Mouse (Mus musculus) CH12.LX (cell line): ENCODE measurements around the gene Gal3st4. TPM values are rescaled to one million over a fixed set of nuclear protein-coding genes. Genes with fewer than 3 reads are reported as not detected.

Experiments
- DNase-seq: peaks from one replicate; pipeline ENCODE4 v3.0.0-alpha.2; 2013; ENCODE audit errors: extremely low read depth
- H3K27ac ChIP-seq: 2 replicates; pipeline ENCODE4 v1.5.1; 2012; ENCODE audit warnings: low read depth, mild to moderate bottlenecking, control low read depth, moderate library complexity; ENCODE audit not compliant: insufficient read depth
- H3K27me3 ChIP-seq: replicated peaks from 2 replicates; pipeline ENCODE3; 2012; ENCODE audit warnings: inconsistent platforms
- H3K36me3 ChIP-seq, 2 experiments: replicated peaks in 1 of 2; 2 replicates each; pipeline versions ENCODE3 to v1.6.1; 2012; ENCODE audit warnings: inconsistent platforms in 1 of 2, low read length in 1 of 2, mild to moderate bottlenecking in 1 of 2, mixed read lengths in 1 of 2, moderate library complexity in 1 of 2; ENCODE audit not compliant: control insufficient read depth in 1 of 2, insufficient read depth in 1 of 2
- H3K4me1 ChIP-seq, 2 experiments: 2 replicates each; pipeline ENCODE4 v1.6.1; 2012; ENCODE audit warnings: inconsistent platforms in 1 of 2, moderate library complexity in 1 of 2; ENCODE audit not compliant: insufficient read depth in 2 of 2, control insufficient read depth in 1 of 2
- H3K4me2 ChIP-seq: 2 replicates; pipeline ENCODE4 v1.6.1; 2012; ENCODE audit warnings: low read depth, mild to moderate bottlenecking, control low read depth; ENCODE audit not compliant: poor library complexity, insufficient read depth, severe bottlenecking
- H3K4me3 ChIP-seq, 3 experiments: fragments of 150-350 bp in 1 of 3; sonication (generic) in 1 of 3; replicated peaks in 1 of 3; 2 replicates each; pipeline versions ENCODE3 to v1.5.1; 2011 to 2012; ENCODE audit warnings: low read depth in 2 of 3, low read length in 2 of 3, mild to moderate bottlenecking in 2 of 3, moderate library complexity in 2 of 3, control low read depth in 1 of 3, improper control_type of control experiment in 1 of 3, inconsistent platforms in 1 of 3, mixed read lengths in 1 of 3; ENCODE audit not compliant: poor library complexity in 1 of 3
- H3K79me2 ChIP-seq: replicated peaks from 2 replicates; pipeline ENCODE4 v1.6.1; 2012; ENCODE audit warnings: mild to moderate bottlenecking, moderate library complexity; ENCODE audit not compliant: control insufficient read depth, poor library complexity, insufficient read depth, severe bottlenecking; ENCODE audit errors: extremely low read depth
- H3K9ac ChIP-seq: 2 replicates; pipeline ENCODE4 v1.6.1; 2012; ENCODE audit warnings: low read depth, mild to moderate bottlenecking, control low read depth, moderate library complexity; ENCODE audit not compliant: insufficient read depth
- H3K9me3 ChIP-seq: replicated peaks from 2 replicates; pipeline ENCODE3; 2012; ENCODE audit warnings: low read length, inconsistent platforms, mixed read lengths
- CHD1 ChIP-seq: IDR thresholded peaks from 2 replicates; pipeline ENCODE4 v1.6.1; 2012; ENCODE audit warnings: low read depth, low read length, improper control_type of control experiment, inconsistent platforms
- CHD2 ChIP-seq: IDR thresholded peaks from 2 replicates; pipeline ENCODE4 v1.6.1; 2011; ENCODE audit warnings: low read length, improper control_type of control experiment
- E2F4 ChIP-seq: IDR thresholded peaks from 2 replicates; pipeline ENCODE4 v1.6.1; 2011; ENCODE audit warnings: low read depth, low read length, improper control_type of control experiment; ENCODE audit not compliant: insufficient replicate concordance
- ELF1 ChIP-seq: IDR thresholded peaks from 2 replicates; pipeline ENCODE4 v1.6.1; 2014; ENCODE audit warnings: low read depth, mild to moderate bottlenecking, inconsistent platforms, low read length, improper control_type of control experiment
- GABPA ChIP-seq: IDR thresholded peaks from 2 replicates; pipeline ENCODE4 v1.6.1; 2012; ENCODE audit warnings: low read depth, low read length, improper control_type of control experiment, inconsistent platforms; ENCODE audit not compliant: insufficient replicate concordance
- HCFC1 ChIP-seq: IDR thresholded peaks from 2 replicates; pipeline ENCODE4 v1.6.1; 2012; ENCODE audit warnings: low read depth, mild to moderate bottlenecking, inconsistent platforms, low read length, improper control_type of control experiment
- IRF4 ChIP-seq: IDR thresholded peaks from 2 replicates; pipeline ENCODE4 v1.6.1; 2014; ENCODE audit warnings: low read depth, mild to moderate bottlenecking, inconsistent platforms, low read length, improper control_type of control experiment
- JUND ChIP-seq: conservative IDR thresholded peaks from 2 replicates; pipeline ENCODE4 v1.6.1; 2011; ENCODE audit warnings: low read depth, low read length, improper control_type of control experiment
- KAT2A ChIP-seq: IDR thresholded peaks from 2 replicates; pipeline ENCODE4 v1.6.1; 2012; ENCODE audit warnings: low read length, improper control_type of control experiment, inconsistent platforms; ENCODE audit not compliant: insufficient replicate concordance
- MAZ ChIP-seq: IDR thresholded peaks from 2 replicates; pipeline ENCODE4 v1.6.1; 2012; ENCODE audit warnings: low read depth, mild to moderate bottlenecking, inconsistent platforms, low read length, improper control_type of control experiment, moderate library complexity
- MXI1 ChIP-seq: IDR thresholded peaks from 2 replicates; pipeline ENCODE4 v1.6.1; 2011; ENCODE audit warnings: mild to moderate bottlenecking, low read depth, low read length, improper control_type of control experiment
- NELFE ChIP-seq: IDR thresholded peaks from 2 replicates; pipeline ENCODE4 v1.6.1; 2011; ENCODE audit warnings: low read depth, low read length, improper control_type of control experiment
- NRF1 ChIP-seq: IDR thresholded peaks from 2 replicates; pipeline ENCODE4 v1.6.1; 2014; ENCODE audit warnings: low read depth, mild to moderate bottlenecking, inconsistent platforms, low read length, improper control_type of control experiment, moderate library complexity
- POLR2AphosphoS2 ChIP-seq: IDR thresholded peaks from 2 replicates; pipeline ENCODE4 v1.6.1; 2011; ENCODE audit warnings: low read depth, low read length, improper control_type of control experiment
- SMC3 ChIP-seq: IDR thresholded peaks from 2 replicates; pipeline ENCODE4 v1.6.1; 2011; ENCODE audit warnings: low read depth, low read length, improper control_type of control experiment
- TBP ChIP-seq: conservative IDR thresholded peaks from 2 replicates; pipeline ENCODE4 v1.6.1; 2011; ENCODE audit warnings: low read depth, low read length, improper control_type of control experiment
- ZMIZ1 ChIP-seq: IDR thresholded peaks from 2 replicates; pipeline ENCODE4 v1.6.1; 2012; ENCODE audit warnings: low read depth, mild to moderate bottlenecking, inconsistent platforms, low read length, improper control_type of control experiment
- ZNF384 ChIP-seq: IDR thresholded peaks from 2 replicates; pipeline ENCODE4 v1.6.1; 2012; ENCODE audit warnings: low read depth, low read length, improper control_type of control experiment, inconsistent platforms
- dilution Hi-C: fragments of 300-500 bp; cut with MboI; formaldehyde crosslinking; loops from 2 replicates; pipeline ENCODE4 v1.14.3; 2020; ENCODE audit warnings: low sequenced_read_pairs; ENCODE audit not compliant: extremely low pct_unique_long_range_greater_than_20kb, extremely low pct_ligation_motif_present
- in situ Hi-C: fragments of 300-500 bp; cut with MboI; formaldehyde crosslinking; loops from 3 replicates; pipeline ENCODE4 v1.14.3; 2019; ENCODE audit warnings: low sequenced_read_pairs, low pct_ligation_motif_present, low pct_unique_long_range_greater_than_20kb, mixed read lengths
- polyA plus RNA-seq: library from polyadenylated mRNA; unstranded; fragments of >175 nt; gene quantifications from 2 replicates; pipeline ENCODE4 v1.2.1, GENCODE M21; 2012; ENCODE audit warnings: low read depth; ENCODE audit not compliant: insufficient read length
- total RNA-seq, 2 experiments: library from RNA; depleted of rRNA; stranded (reverse); fragments of 300-350 nt in 1 of 2; fragments of >200 nt in 1 of 2; gene quantifications; 2 replicates each; pipeline ENCODE4 v1.2.3; 2012 to 2014

The Gal3st4 gene
- total and polyA plus RNA-seq, 3 experiments: 0.21 TPM; not detected in 2

DNA sequence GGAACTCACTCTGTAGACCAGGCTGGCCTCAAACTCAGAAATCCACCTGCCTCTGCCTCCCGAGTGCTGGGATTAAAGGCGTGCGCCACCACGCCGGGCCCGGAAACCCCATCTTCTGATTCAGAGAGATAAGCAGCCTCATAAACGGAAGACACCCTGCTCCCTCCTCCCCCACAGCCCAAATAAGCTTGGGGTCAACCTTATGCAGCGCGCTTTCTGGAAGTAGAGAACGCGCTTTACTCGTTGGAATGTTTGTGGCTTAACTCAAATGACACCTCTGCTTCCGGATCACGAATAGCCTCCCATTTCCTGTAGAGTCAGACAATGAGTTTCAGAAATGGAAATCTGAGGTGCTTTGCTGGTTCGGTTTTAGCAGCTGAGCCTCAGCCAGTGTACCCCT, 8.2 kb upstream of the Gal3st4 start:
- TF ChIP-seq POLR2AphosphoS2: no peak
- TF ChIP-seq MAZ: no peak
- TF ChIP-seq MXI1: no peak
- no peak for TF ChIP-seq ZNF384
- peaks cover 6% of the 10 kb centered on the region for H3K9me3 ChIP-seq
- no peak overlapping the region for H3K27ac ChIP-seq
- no peak overlapping the region for H3K4me2 ChIP-seq
- dilution Hi-C loops (no loop called here), in situ Hi-C loops (no loop called here)
- no peaks in the 10 kb centered on the region for H3K36me3 ChIP-seq
- no peak for DNase-seq
- no peak overlapping the region for H3K4me3 ChIP-seq
- H3K4me1 ChIP-seq: peaks cover 0 to 5% of the 10 kb centered on the region in 2 experiments; a peak in 1 of 4 replicates
- no peaks in the 10 kb centered on the region for H3K79me2 ChIP-seq
- no peak overlapping the region for H3K9ac ChIP-seq
- peaks cover 8% of the 10 kb centered on the region for H3K27me3 ChIP-seq

- dilution Hi-C loops: no loop called here
These were observed 7.8 kb upstream of the Gal3st4 start for GRCm38 (mm10) chr5:138280425-138280768.

DNA sequence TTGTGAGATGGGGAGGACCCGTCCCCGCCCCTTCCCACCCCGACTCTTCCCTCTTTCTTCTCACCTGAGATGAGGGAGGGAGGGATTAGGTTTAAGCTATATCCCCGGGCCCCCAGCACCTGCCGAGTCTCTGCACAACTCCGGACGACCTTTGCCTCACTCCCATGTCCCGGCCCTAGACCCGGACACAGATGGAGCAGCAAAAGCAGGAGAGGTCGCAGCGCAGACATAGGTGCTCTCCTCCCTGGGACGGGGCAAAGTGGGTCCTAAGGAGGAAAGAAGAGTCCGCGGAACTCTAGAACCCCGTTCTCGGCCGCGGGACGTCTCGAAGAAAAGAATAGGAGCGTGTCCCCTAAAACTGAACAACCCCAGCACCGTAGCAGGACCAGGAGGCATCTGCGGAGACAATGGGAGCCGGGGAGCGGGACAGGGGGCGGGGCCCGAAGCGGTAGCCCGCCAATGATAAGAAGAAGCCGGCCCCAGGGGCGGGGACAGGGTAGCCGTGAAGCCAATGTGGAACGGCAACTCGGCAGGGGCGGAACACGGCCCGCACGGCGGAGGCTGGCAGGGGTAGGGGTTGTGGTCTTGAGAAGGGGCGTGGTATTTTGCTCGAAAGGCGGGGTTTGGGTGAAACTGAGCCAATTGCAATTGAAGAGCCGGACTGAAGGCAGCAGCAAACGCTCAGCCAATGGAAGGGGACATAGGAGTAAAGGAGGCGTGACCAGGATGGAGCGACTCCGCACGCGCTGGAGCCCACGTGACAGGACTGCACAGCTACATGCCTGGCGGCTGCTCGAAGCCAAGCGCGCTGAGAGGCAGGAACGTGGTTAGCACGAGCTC, 7.2 kb upstream of the Gal3st4 start, which contains the start of the genes Gm43720, Gpc2 and Stag3:
Gene Gm43720, minus strand, starts transcription at position 374 of the 840 bp plus-strand sequence.
Gene Gpc2, minus strand, starts transcription at position 421 of the 840 bp plus-strand sequence.
Gene Stag3, plus strand, starts transcription at position 656 of the 840 bp plus-strand sequence.
- Histone ChIP-seq H3K27ac (no peak within 1 kb of the TSS), H3K4me1 (peaks cover 0 to 10% of the 10 kb centered on the region in 2 experiments; a peak in 2 of 4 replicates), H3K36me3 (no peaks in the 10 kb centered on the region), H3K4me3 (no peak within 1 kb of the TSS), H3K27me3 (peaks cover 8% of the 10 kb centered on the region), H3K9ac (no peak within 1 kb of the TSS), H3K9me3 (peaks cover 6% of the 10 kb centered on the region), H3K4me2 (no peak within 1 kb of the TSS), H3K79me2 (no peaks in the 10 kb centered on the region)
- DNase-seq: no peak
- in situ Hi-C loops (no loop called here), dilution Hi-C loops (no loop called here)
- TF ChIP-seq E2F4: no peak
- TF ChIP-seq CHD2: no peak
- TF ChIP-seq HCFC1: no peak
- no peak for TF ChIP-seq ELF1
- TF ChIP-seq ZMIZ1: no peak
- TF ChIP-seq IRF4: no peak
- no peak for TF ChIP-seq CHD1
- TF ChIP-seq ZNF384: no peak
- TF ChIP-seq TBP: no peak
- TF ChIP-seq SMC3: no peak

More at GRCm38 (mm10) chr5:138280425-138280768, 7.8 kb upstream of the Gal3st4 start:
- TF ChIP-seq NRF1 (no peak), GABPA (no peak), ELF1 (no peak), JUND (no peak), KAT2A (no peak), ZMIZ1 (no peak), NELFE (no peak)
- Histone ChIP-seq H3K9ac (no peak overlapping the region), H3K79me2 (no peaks in the 10 kb centered on the region), H3K4me2 (no peak overlapping the region), H3K9me3 (peaks cover 6% of the 10 kb centered on the region), H3K4me1 (peaks cover 0 to 5% of the 10 kb centered on the region in 2 experiments; a peak in 1 of 4 replicates), H3K36me3 (no peaks in the 10 kb centered on the region), H3K4me3 (no peak overlapping the region), H3K27me3 (peaks cover 8% of the 10 kb centered on the region), H3K27ac (no peak overlapping the region)
- in situ Hi-C loops: no loop called here
- DNase-seq: no peak
